Mouse (Mus musculus): ENCODE measurements around the gene Ccdc158.

DNA sequence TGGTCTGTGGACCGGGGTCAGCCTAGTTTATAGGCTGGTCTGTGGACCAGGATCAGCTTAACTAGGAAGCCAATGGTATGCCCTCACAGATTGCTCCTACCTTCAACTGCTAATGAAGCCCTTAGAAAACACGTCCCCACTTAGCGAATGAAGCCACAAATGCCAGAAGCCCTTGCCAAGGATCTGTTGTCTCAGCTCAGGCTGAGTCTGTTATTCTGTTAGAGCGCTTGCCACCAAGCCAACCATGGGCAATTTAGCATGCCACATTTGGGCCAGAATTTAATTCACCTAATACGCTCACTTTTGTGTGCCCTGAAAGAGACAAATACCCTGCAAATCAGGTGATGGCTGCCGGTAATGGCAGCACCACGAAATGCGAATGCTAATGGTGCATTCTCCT is 28.6 kb upstream of the Ccdc158 start:
- no peak for TF ChIP-seq POLR2A (IDR thresholded peaks at IDR 0.05; ENCODE audit: borderline replicate concordance, low read depth, low read length)
- TF ChIP-seq CTCF (IDR thresholded peaks at IDR 0.05; ENCODE audit: low read depth, low read length) = no peak
